Mouse (Mus musculus) heart, embryonic 16.5 days (tissue): ENCODE data around the gene Catsperb. TPM values are rescaled to one million over a fixed set of nuclear protein-coding genes. Genes with fewer than 3 reads are reported as not detected.
"Not testable (repeated sequence)": the region's sequence is repeated elsewhere in the genome, so short reads cannot be mapped to it uniquely, and the experiment has no call there.

ENCODE experiments used
- ATAC-seq: fragments of 200-750 bp; cut with Nextera tagmentation; replicated peaks from 2 replicates; pipeline ENCODE4 v1.8.0; 2017; ENCODE audit warnings: moderate number of reproducible peaks; ENCODE audit not compliant: insufficient read depth, low FRiP score; ENCODE audit errors: extremely low read depth
- H3K27ac ChIP-seq: fragments of 300-500 bp; sonication (generic); 2 replicates; pipeline ENCODE4 v1.5.1; 2014; ENCODE audit warnings: mild to moderate bottlenecking, low read length, control low read depth, moderate library complexity
- H3K27me3 ChIP-seq: fragments of 300-500 bp; sonication (generic); 2 replicates; pipeline ENCODE4 v1.6.1; 2014; ENCODE audit warnings: low read length, mixed read lengths; ENCODE audit not compliant: control insufficient read depth, insufficient read depth
- H3K36me3 ChIP-seq: fragments of 300-500 bp; sonication (generic); 2 replicates; pipeline ENCODE4 v1.6.1; 2014; ENCODE audit not compliant: control insufficient read depth, insufficient read depth
- H3K4me1 ChIP-seq: fragments of 300-500 bp; sonication (generic); 2 replicates; pipeline ENCODE4 v1.6.1; 2014; ENCODE audit warnings: low read length, mixed read lengths; ENCODE audit not compliant: control insufficient read depth, insufficient read depth
- H3K4me2 ChIP-seq: fragments of 300-500 bp; sonication (generic); 2 replicates; pipeline ENCODE4 v1.6.1; 2014; ENCODE audit warnings: low read depth, mild to moderate bottlenecking, control low read depth, low read length
- H3K4me3 ChIP-seq: fragments of 300-500 bp; sonication (generic); 2 replicates; pipeline ENCODE4 v1.5.1; 2014; ENCODE audit warnings: mild to moderate bottlenecking, control low read depth, low read length
- H3K9ac ChIP-seq: fragments of 300-500 bp; sonication (generic); 2 replicates; pipeline ENCODE4 v1.6.1; 2014; ENCODE audit warnings: low read length, control low read depth
- H3K9me3 ChIP-seq: fragments of 300-500 bp; sonication (generic); replicated peaks from 2 replicates; pipeline ENCODE4 v1.6.1; 2016; ENCODE audit warnings: low read length; ENCODE audit not compliant: control insufficient read depth
- WGBS: fragments of 180-500 bp; shearing (Covaris S2); extraction: QIAGEN DNeasy Blood & Tissue Kit; methylation state at CpG from one replicate; pipeline ENCODE4 v1.1.7; 2014; 5-methylcytosine and 5-hydroxymethylcytosine counted together
- polyA plus RNA-seq: library from polyadenylated mRNA; unstranded; fragments of >200 nt; fragmentation: Nextera tagmentation; extraction: Ambion mirVana; gene quantifications from 2 replicates; pipeline ENCODE4 v1.2.1, GENCODE M21; 2015

The Catsperb gene
- polyA plus RNA-seq, result not detected in 2 replicates

DNA sequence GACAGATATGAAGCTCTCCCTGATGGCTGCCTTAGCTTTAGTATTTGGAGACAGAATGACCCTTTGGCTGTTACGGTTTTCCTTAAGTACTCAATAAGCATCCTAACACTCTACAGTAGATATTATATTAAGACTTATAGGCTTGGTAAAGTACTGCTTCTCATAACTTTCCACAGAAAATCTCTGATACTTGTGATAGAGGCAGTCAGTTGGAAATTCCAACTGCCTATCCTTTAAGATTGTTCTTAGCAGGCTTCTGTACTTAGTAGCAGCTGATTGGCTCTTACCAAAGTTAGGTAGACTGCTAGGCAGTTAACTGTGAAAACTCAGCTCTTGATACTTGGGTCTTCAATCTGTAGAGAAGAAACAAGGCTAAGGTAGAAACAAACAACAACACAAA is at the start of gene Catsperb:
Gene Catsperb, plus strand, starts transcription at position 301 of the 400 bp plus-strand sequence.
- H3K27ac ChIP-seq, H3K4me3 ChIP-seq, H3K9ac ChIP-seq, H3K36me3 ChIP-seq, H3K27me3 ChIP-seq, H3K4me1 ChIP-seq, H3K9me3 ChIP-seq, ATAC-seq, H3K4me2 ChIP-seq: not testable (repeated sequence)
- WGBS, result 81% methylated on average over 1 of the region's 1 CpGs

DNA sequence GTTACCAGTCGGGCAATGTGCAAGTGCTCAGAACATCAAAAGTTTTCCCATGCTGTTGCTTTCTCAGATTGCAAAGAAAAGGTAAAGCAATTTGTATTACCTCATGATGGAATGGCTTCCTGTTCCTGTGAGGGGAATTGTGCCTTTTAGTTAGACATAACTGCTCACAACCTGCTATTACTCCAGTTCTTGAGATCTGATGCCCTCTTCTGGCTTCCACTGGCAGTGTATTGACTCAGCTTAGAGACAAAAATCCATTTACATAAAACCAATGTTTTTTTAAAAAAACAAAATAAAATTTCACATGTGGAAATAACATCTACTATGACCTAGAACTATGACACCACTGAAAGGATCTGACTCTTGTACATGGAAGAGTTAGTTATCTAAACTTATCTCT is 43.0 kb upstream of the Catsperb start:
- not testable (repeated sequence) for H3K4me1 ChIP-seq, H3K27ac ChIP-seq, H3K4me2 ChIP-seq, H3K4me3 ChIP-seq, H3K27me3 ChIP-seq, ATAC-seq, H3K9me3 ChIP-seq, H3K9ac ChIP-seq, H3K36me3 ChIP-seq
- 70% methylated on average over 1 of the region's 1 CpGs for WGBS

- WGBS, result no CpG with 5 or more reads among the region's 1 CpGs
- not testable (repeated sequence) for H3K4me3 ChIP-seq, H3K4me1 ChIP-seq, H3K9ac ChIP-seq, H3K4me2 ChIP-seq, ATAC-seq, H3K27ac ChIP-seq, H3K36me3 ChIP-seq, H3K27me3 ChIP-seq, H3K9me3 ChIP-seq
These were observed 23.0 kb upstream of the Catsperb start for GRCm38 (mm10) chr12:101381460-101381859.

DNA sequence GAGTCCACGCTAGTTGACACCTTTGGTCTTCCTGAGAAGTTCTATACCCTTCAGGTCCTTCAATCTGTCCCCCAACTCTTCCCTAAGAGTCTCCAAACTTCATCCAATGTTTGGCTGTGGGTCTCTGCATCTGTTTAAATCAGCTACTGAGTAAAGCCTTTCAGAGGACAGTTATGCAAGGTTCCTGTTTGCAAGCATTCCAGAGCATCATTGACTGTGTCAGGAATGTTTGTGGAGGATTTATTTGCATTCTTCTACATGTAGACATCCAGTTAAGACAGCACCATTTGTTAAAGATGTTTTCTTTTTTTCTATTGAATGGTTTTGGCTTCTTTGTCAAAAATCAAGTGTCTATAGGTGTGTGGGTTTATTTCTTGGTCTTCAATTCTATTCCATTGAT is 21.7 kb downstream of the Catsperb start:
- Histone ChIP-seq H3K9me3 (no peaks in the 10 kb centered on the region), H3K36me3 (no peaks in the 10 kb centered on the region), H3K4me2 (no peak overlapping the region), H3K27ac (no peak overlapping the region), H3K27me3 (no peaks in the 10 kb centered on the region), H3K4me1 (no peaks in the 10 kb centered on the region), H3K9ac (no peak overlapping the region), H3K4me3 (no peak overlapping the region)
- no peak for ATAC-seq
- WGBS, result 66% methylated on average over 1 of the region's 1 CpGs

DNA sequence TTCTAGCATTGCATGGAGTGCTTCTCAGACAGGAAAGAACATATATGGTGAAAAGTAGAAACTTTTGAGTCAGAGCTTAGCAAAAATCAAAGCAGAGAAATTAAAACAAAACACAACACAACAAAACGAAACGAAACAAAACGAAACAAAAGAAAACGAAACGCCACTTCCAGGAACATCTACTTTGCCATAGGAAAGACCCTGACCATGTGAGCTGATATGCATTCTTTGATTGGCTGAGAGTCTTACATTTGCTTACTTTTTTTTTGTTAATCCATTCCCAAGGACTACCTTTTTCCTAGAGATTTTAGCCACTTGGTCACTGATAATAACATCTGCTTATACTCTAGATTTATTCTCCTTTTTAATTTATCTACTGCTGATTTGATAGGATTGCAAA is 57.6 kb downstream of the Catsperb start:
- Histone ChIP-seq H3K9me3 (no peaks in the 10 kb centered on the region), H3K27ac (no peak overlapping the region), H3K27me3 (no peaks in the 10 kb centered on the region), H3K36me3 (no peaks in the 10 kb centered on the region), H3K4me2 (no peak overlapping the region), H3K9ac (no peak overlapping the region), H3K4me1 (no peaks in the 10 kb centered on the region), H3K4me3 (no peak overlapping the region)
- WGBS, result 86% methylated on average over 5 of the region's 5 CpGs
- ATAC-seq, result no peak

DNA sequence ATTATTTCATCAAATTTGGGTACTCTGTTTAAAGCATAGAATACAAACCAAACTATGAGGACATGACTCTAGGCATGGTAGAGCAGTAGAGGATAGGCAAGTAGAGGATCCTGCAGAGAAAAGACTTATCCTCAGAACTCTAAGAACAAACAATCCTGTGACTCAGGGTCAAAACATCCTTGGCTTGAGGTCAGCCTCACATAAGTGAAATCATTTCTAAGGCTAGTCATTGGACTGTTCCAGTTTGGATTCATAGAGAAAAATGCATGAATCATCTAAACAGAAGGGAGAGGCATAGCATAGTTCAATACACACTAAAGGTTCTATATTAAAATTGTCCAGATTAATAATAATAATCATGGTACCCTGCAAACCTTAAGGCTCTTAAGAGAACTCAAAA is 79.1 kb downstream of the Catsperb start:
- Histone ChIP-seq H3K27ac (no peak overlapping the region), H3K27me3 (no peaks in the 10 kb centered on the region), H3K9me3 (no peaks in the 10 kb centered on the region), H3K4me3 (no peak overlapping the region), H3K4me1 (no peaks in the 10 kb centered on the region), H3K4me2 (no peak overlapping the region), H3K36me3 (no peaks in the 10 kb centered on the region), H3K9ac (no peak overlapping the region)
- no peak for ATAC-seq

GRCm38 (mm10) chr12:101511326-101511725 is 106.9 kb downstream of the Catsperb start:
- H3K9me3 ChIP-seq, H3K4me2 ChIP-seq, H3K9ac ChIP-seq, H3K27ac ChIP-seq, H3K4me3 ChIP-seq, H3K27me3 ChIP-seq, H3K36me3 ChIP-seq, H3K4me1 ChIP-seq, ATAC-seq: not testable (repeated sequence)
- 76% methylated on average over 2 of the region's 2 CpGs for WGBS

GRCm38 (mm10) chr12:101606622-101607021 is 202.2 kb downstream of the Catsperb start:
- ATAC-seq, H3K27ac ChIP-seq, H3K9ac ChIP-seq, H3K4me3 ChIP-seq, H3K4me1 ChIP-seq, H3K9me3 ChIP-seq, H3K36me3 ChIP-seq, H3K4me2 ChIP-seq, H3K27me3 ChIP-seq: not testable (repeated sequence)

- Histone ChIP-seq H3K4me3 (no peak overlapping the region), H3K4me2 (no peak overlapping the region), H3K4me1 (no peaks in the 10 kb centered on the region), H3K9me3 (no peaks in the 10 kb centered on the region), H3K36me3 (no peaks in the 10 kb centered on the region), H3K9ac (no peak overlapping the region), H3K27me3 (no peaks in the 10 kb centered on the region), H3K27ac (no peak overlapping the region)
- 83% methylated on average over 1 of the region's 1 CpGs for WGBS
- no peak for ATAC-seq
These were observed 228.7 kb downstream of the Catsperb start for GRCm38 (mm10) chr12:101633137-101633536.

DNA sequence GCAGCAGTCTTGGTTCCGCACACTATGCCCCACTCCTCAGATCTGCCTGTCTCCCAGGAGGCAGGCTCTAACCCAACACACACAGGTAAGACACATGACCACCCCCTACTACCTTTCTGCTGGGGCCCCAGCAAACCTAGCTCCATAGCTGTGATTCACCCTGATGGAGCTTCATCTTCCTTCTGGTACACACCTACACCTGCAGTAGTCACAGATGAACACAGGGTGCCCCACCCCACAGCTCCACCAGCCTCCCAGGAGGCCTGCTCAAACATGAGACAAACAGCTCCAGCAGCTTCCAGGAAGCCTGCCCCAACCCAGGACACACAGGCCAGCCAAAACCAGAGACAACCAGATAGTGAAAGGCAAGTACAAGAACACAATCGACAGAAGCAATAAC is 263.0 kb downstream of the Catsperb start:
- Histone ChIP-seq H3K4me2 (no peak overlapping the region), H3K27ac (no peak overlapping the region), H3K36me3 (no peaks in the 10 kb centered on the region), H3K9me3 (no peaks in the 10 kb centered on the region), H3K9ac (no peak overlapping the region), H3K4me1 (no peaks in the 10 kb centered on the region), H3K27me3 (no peaks in the 10 kb centered on the region), H3K4me3 (no peak overlapping the region)
- ATAC-seq, result no peak
- WGBS, result 87% methylated on average over 2 of the region's 2 CpGs
